Mouse (Mus musculus) large intestine, adult 2 months (tissue): ENCODE measurements around the gene Pmm2. TPM values are rescaled to one million over a fixed set of nuclear protein-coding genes. Genes with fewer than 3 reads are reported as not detected.
A peak's percentile ranks its signal among the peaks of the same experiment; 100 is the strongest.

Experiments used
- DNase-seq: peaks from one replicate; pipeline ENCODE4 v3.0.0-alpha.2; 2012; ENCODE audit warnings: low read depth, low spot score
- WGBS: fragments of 180-500 bp; shearing (Covaris S2); methylation state at CpG from one replicate; pipeline ENCODE4 v1.1.7; 2018; 5-methylcytosine and 5-hydroxymethylcytosine counted together
- polyA plus RNA-seq: library from polyadenylated mRNA; depleted of rRNA; stranded (reverse); fragments of >200 nt; gene quantifications from 2 replicates; pipeline ENCODE4 v1.2.3, GENCODE M21; 2012

The Pmm2 gene
- polyA plus RNA-seq, 1 experiment: 241 TPM

- WGBS: 86% methylated on average over 6 of the region's 6 CpGs
- DNase-seq: no peak
Measured at GRCm38 (mm10) chr16:8655108-8655507, 17.6 kb downstream of the Pmm2 start.

- no peak for DNase-seq
- WGBS: 76% methylated on average over 9 of the region's 9 CpGs
Measured at GRCm38 (mm10) chr16:8655599-8655998, 18.1 kb downstream of the Pmm2 start.

- DNase-seq: no peak
- WGBS: 93% methylated on average over 2 of the region's 2 CpGs
Measured at GRCm38 (mm10) chr16:8656256-8656655, 18.8 kb downstream of the Pmm2 start.

- DNase-seq: no peak
- 81% methylated on average over 4 of the region's 4 CpGs for WGBS
Measured at GRCm38 (mm10) chr16:8658349-8658748, 20.9 kb downstream of the Pmm2 start.

- 93% methylated on average over 4 of the region's 4 CpGs for WGBS
- DNase-seq: no peak
Measured at GRCm38 (mm10) chr16:8658764-8659163, 21.3 kb downstream of the Pmm2 start.

GRCm38 (mm10) chr16:8663022-8663421 lies 25.5 kb downstream of the Pmm2 start:
- no peak for DNase-seq
- 54% methylated on average over 2 of the region's 2 CpGs for WGBS

- no peak for DNase-seq
- WGBS: 80% methylated on average over 24 of the region's 24 CpGs
Measured at GRCm38 (mm10) chr16:8663606-8664539, 26.4 kb downstream of the Pmm2 start.

GRCm38 (mm10) chr16:8665367-8665766 lies 27.9 kb downstream of the Pmm2 start:
- WGBS: 59% methylated on average over 5 of the region's 5 CpGs
- DNase-seq: no peak

GRCm38 (mm10) chr16:8666452-8666851 lies 29.0 kb downstream of the Pmm2 start:
- WGBS: 19% methylated on average over 2 of the region's 2 CpGs
- no peak for DNase-seq

- no peak for DNase-seq
- WGBS: 49% methylated on average over 7 of the region's 7 CpGs
Measured at GRCm38 (mm10) chr16:8667261-8667660, 29.8 kb downstream of the Pmm2 start.

- DNase-seq: no peak
- WGBS: 45% methylated on average over 4 of the region's 4 CpGs
Measured at GRCm38 (mm10) chr16:8667814-8668213, 30.3 kb downstream of the Pmm2 start.

- 83% methylated on average over 2 of the region's 2 CpGs for WGBS
- no peak for DNase-seq
Measured at GRCm38 (mm10) chr16:8668386-8668785, 30.9 kb downstream of the Pmm2 start.

GRCm38 (mm10) chr16:8669432-8669831 lies 32.0 kb downstream of the Pmm2 start:
- 71% methylated on average over 5 of the region's 5 CpGs for WGBS

GRCm38 (mm10) chr16:8670041-8671035 lies 32.9 kb downstream of the Pmm2 start:
- WGBS: 19% methylated on average over 14 of the region's 15 CpGs
- DNase-seq: no peak

More at GRCm38 (mm10) chr16:8669432-8669831, 32.0 kb downstream of the Pmm2 start:
- DNase-seq: no peak

- peak; percentile 85 for DNase-seq
- 1% methylated on average over 67 of the region's 67 CpGs for WGBS
Measured at GRCm38 (mm10) chr16:8671551-8672349, 34.3 kb downstream of the Pmm2 start, which contains the start of gene Carhsp1. Gene Carhsp1, minus strand, starts transcription at chr16:8672155.

GRCm38 (mm10) chr16:8672350-8672687 lies 34.8 kb downstream of the Pmm2 start:
- no peak for DNase-seq
- WGBS: 1% methylated on average over 18 of the region's 18 CpGs

- DNase-seq: no peak
Measured at GRCm38 (mm10) chr16:8672811-8673210, 35.3 kb downstream of the Pmm2 start.

- 58% methylated on average over 6 of the region's 6 CpGs for WGBS
- DNase-seq: no peak
Measured at GRCm38 (mm10) chr16:8673343-8673742, 35.9 kb downstream of the Pmm2 start.

GRCm38 (mm10) chr16:8674165-8674564 lies 36.7 kb downstream of the Pmm2 start:
- 7% methylated on average over 8 of the region's 8 CpGs for WGBS
- DNase-seq: no peak
